Mouse (Mus musculus): Measurements from ENCODE around the gene A130010J15Rik.

A130010J15Rik gene

GRCm38 (mm10) chr1:193167746-193168145 is at the start of gene A130010J15Rik:
Gene A130010J15Rik (plus strand): TSS chr1:193168046.
- no peak for DNase-seq (ENCODE audit: low spot score)

DNA sequence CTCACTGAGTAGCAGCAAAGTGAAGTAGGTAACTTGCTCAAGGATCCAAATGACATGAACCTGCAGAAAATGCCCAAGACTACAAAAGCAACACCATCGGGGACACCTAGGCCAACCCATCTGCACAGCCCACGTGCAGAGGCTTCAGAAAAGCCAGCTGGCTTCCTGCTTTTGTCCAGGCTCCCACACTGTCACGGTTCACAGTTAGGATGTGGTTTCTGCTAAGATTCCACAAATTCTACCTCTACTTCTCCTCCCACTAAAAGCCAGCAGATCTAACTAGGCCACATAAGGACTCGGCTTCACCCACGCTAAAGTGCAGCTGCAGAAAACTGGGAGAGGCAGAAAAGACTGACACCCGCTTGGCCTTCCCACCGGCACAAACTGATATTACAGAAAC is 45.1 kb upstream of the A130010J15Rik start:
- no peak for DNase-seq (ENCODE audit: low spot score)

- no peak for DNase-seq (ENCODE audit: low spot score)
Observed at GRCm38 (mm10) chr1:193123290-193123689, 44.6 kb upstream of the A130010J15Rik start.

- no peak for DNase-seq (ENCODE audit: low spot score)
Observed at GRCm38 (mm10) chr1:193125835-193126234, 42.0 kb upstream of the A130010J15Rik start.

DNA sequence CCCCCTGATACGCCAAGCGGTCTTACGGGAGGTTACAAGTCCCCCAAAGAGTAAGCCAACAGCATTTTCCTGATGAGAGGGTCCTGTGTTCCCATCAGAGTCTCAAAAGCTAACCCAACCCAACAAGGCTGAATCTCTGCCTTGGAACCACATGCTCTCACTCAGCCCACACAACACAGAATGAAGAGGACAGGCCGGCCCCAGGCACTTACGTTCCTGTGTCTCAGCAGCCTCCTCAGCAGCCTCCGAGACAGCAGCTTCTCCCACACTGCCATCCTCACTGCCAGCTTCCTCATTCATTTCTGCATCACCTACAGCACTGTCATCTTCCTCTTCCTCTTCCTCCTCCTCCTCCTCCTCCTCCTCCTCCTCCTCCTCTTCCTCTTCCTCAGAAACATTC is 39.8 kb upstream of the A130010J15Rik start:
- no peak for DNase-seq (ENCODE audit: low spot score)

- no peak for DNase-seq (ENCODE audit: low spot score)
Observed at GRCm38 (mm10) chr1:193129321-193129720, 38.5 kb upstream of the A130010J15Rik start.

GRCm38 (mm10) chr1:193129786-193130455 is 37.9 kb upstream of the A130010J15Rik start, which contains the start of gene Diexf:
Gene Diexf (minus strand): TSS chr1:193130272.
- peak; percentile 95 for DNase-seq (ENCODE audit: low spot score)

- DNase-seq (ENCODE audit: low spot score), result no peak
Observed at GRCm38 (mm10) chr1:193130456-193130825, 37.4 kb upstream of the A130010J15Rik start.

DNA sequence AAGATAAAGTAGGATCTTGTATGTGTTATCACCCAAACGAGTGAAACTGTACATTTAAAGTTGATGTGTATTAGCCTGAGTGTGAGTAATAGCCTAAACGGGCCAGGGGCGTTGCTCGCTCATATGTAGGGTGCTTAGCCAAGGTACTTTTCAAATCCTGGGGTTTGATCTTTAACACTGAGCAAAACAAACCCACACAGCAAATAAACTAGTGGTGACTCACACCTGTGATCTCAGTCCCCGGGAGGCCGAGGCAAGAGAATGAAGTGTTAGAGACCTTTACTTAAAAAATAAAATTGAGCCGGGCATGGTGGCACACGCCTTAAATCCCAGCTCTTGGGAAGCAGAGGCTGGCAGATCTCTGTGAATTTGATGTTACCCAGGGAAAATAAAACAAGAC is 37.0 kb upstream of the A130010J15Rik start:
- DNase-seq (ENCODE audit: low spot score), result no peak

- DNase-seq (ENCODE audit: low spot score), result no peak
Observed at GRCm38 (mm10) chr1:193131311-193131948, 36.4 kb upstream of the A130010J15Rik start.

DNA sequence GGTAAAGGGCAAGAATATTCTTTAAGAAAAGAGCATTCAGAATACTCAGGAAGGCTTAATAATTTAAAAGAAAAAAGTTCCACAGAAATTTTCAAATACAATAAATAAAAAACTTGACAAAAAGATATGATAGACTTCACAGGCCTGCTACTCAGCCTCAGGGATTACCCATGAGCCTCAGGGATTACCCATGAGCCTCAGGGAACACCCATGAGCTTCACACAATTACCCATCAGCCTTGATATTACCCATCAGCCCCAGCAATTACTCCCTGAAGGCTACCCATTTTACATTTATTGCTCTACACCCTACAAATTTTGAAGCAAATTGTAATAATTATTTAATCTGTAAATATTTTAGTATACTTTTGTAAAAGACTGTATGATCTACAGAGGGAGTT is 35.5 kb upstream of the A130010J15Rik start:
- DNase-seq (ENCODE audit: low spot score), result no peak

DNA sequence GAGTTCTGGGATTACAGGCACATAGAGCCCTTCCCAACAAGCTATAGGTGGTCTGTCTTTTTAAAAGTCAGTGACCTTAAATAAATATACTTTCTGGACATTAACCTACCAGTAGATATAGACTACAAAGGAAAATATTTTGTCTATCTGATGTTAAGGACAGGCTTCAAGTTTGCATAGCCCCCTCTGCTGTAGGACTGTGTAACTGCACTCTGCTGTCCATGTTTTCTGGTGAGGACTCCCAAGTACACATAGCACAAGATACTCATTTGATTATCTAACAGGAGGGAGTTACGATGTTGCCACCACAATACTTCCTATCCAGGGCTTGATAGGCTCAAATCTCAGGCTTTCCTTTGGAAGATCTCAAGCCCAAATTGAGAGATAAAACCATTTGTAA is 34.1 kb upstream of the A130010J15Rik start:
- no peak for DNase-seq (ENCODE audit: low spot score)

- DNase-seq (ENCODE audit: low spot score), result no peak
Observed at GRCm38 (mm10) chr1:193138087-193138486, 29.8 kb upstream of the A130010J15Rik start.

- no peak for DNase-seq (ENCODE audit: low spot score)
Observed at GRCm38 (mm10) chr1:193138669-193139068, 29.2 kb upstream of the A130010J15Rik start.

GRCm38 (mm10) chr1:193141118-193141517 is 26.7 kb upstream of the A130010J15Rik start:
- DNase-seq (ENCODE audit: low spot score), result no peak

DNA sequence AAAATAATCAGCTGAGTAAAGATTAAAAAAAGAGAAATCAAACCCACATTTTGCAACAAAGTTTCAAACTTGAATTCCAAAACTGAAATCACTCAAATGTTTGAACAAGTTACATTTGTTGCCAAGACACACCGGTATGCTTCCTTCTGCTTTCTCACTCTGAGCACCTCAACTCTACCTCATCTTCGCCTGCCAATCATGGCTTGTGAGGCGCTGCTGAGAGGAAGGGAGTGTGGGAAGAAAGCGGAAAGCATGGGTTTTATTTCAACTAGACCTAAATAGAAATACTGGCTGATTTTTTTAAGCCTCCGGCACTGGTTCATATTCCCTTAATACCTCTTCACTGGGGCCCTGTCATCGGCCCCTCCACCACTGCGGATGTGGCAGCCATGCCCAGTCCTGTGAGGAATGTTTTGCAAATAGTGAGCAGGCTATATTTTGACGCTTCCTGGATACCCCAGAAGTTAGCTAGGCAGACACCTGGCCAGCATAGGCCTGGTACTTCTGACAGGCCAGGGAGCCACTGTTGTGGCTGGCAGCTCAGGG is 25.3 kb upstream of the A130010J15Rik start:
- no peak for DNase-seq (ENCODE audit: low spot score)

- no peak for DNase-seq (ENCODE audit: low spot score)
Observed at GRCm38 (mm10) chr1:193144516-193144915, 23.3 kb upstream of the A130010J15Rik start.

DNA sequence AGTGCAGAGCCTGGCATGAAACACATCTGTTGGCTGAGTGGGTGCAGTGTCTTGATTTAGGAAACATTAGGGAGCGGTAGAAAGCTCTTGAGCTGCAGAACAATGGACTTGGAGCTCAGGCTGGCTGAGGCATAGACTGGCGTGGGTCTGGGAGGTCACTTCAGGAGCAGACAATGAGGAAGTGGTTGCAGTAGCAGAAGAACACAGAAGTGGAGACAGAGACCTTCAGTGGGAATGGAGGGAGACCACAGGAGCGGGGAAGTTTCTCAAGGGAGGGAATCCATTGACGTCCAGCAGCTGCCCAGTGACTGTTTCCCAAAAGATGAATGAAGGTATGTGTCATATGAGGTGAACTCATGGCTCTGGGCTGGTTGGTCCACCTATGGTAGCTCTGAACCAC is 22.7 kb upstream of the A130010J15Rik start:
- DNase-seq (ENCODE audit: low spot score), result no peak

DNA sequence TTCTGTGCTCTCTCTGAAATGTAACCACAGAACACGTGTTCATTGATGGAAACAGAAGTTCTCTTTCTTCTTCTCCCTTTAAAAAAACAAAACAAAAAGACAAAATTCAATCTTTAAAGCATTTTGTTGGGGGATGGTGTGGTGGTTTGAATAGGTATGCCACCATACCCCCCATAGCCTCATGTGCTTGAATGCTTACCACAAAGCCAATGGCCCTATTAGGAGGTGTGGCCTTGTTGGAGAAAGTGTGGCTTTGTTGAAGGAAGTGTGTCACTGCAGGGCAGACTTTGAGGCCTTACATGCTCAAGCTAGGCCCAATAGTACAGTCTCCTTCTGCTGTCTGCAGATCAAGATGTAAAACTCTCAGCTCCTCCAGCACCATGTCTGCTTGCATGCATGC is 21.4 kb upstream of the A130010J15Rik start:
- no peak for DNase-seq (ENCODE audit: low spot score)

DNA sequence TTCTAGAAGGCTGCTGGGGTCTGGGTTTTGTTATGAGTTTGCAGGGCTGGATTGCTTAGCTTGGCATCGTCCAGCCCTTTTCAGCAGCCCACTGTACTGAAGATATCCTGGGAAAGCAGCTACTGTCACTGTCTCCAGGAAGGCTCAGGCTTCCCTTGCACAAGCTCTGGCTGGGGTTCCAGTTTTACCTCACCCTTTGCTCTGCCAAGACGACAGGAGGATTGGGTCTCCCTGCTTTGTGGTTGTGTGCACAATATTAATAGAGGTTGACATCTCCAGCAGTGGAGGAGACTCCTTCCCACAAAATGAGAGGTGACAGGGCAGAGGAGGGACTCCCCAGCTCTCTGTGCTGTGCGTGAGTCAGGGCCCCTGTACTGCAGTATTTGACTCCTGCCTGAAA is 18.6 kb upstream of the A130010J15Rik start:
- no peak for DNase-seq (ENCODE audit: low spot score)

GRCm38 (mm10) chr1:193151134-193151533 is 16.7 kb upstream of the A130010J15Rik start:
- no peak for DNase-seq (ENCODE audit: low spot score)

DNA sequence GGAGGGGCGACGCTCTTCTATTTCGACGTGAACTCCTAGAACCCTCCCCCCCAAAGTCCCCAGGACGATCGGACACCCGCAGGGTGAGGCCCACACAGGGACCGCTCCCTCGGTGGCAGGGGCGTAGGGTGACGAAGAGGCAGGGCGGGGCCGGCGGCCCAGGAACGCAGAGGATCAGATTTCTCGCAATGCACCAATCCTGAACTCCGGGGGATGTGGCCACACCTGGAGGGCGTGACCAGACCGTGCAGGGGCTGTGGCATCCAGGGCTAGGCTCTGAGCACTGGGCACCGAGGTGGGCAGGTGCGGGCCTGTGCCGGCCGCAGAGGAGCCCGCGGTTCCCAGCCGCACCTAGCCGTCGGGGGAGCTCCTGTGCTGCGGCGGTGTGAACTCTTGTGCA is 15.0 kb upstream of the A130010J15Rik start, which contains the start of gene Irf6:
Gene Irf6, plus strand, starts transcription at position 240 of the 400 bp plus-strand sequence.
- DNase-seq (ENCODE audit: low spot score), result peak; percentile 45

DNA sequence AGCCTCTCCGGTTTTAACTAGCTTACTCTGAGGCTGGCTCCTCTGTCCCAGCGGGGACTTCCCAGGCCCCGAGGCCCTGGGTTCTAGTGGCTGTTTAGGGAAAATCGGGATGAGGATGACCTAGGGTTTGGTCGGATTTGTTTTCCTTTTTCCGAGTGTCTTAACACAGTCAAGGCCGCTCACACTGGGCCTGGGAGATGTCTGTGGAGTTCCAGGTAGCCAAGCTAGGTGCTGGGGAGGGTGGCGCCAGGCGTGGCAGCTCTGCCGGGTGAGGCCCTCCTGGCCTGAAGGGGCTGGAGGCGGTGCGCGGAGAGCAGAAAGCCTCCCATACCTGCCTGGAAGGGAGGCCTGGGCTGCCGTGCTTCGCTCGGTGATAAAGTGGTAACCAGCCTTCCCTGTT is 14.3 kb upstream of the A130010J15Rik start:
- no peak for DNase-seq (ENCODE audit: low spot score)

Data from urinary bladder, postnatal 10 days (tissue).